Mouse (Mus musculus): ENCODE measurements at regions not wholly inside any gene's neighbourhood (a gene's known extent, or its start where the extent isn't known, plus 50 kb on each side); places are given as distances from the start of the nearest gene placed in this dataset.

DNA sequence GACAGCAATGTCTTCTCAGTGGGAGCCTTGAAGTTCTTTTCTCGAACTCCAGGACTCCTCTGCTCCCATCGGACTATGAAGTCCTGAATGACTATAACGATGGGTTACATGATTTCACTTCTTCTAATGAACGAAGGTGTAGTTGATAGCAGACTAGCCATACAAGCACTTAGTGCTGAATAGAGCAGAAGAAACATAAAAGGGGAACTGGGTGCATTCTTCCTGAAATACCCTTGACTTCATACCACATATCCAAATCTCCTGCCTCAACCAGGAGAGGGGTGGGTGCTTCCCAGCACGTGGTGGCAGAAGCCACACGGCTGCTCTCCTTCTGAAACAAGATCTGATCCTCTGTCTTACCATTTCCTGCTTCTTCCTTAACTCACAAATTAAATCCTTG, 407.4 kb downstream of the Atp23 start:
- Histone ChIP-seq H3K4me1 (ENCODE audit: control insufficient read depth in 1 of 2, insufficient read depth in 2 of 2, low read length in 2 of 2) (no peaks in the 10 kb centered on the region), H3K36me3 (ENCODE audit: control insufficient read depth in 1 of 2, insufficient read depth in 2 of 2, low read length in 2 of 2) (no peaks in the 10 kb centered on the region), H3K27ac (ENCODE audit: control insufficient read depth, low read depth, low read length) (no peak overlapping the region), H3K9me3 (replicated peaks; ENCODE audit: insufficient read depth, low read length) (no peaks in the 10 kb centered on the region), H3K27me3 (ENCODE audit: control insufficient read depth in 1 of 2, insufficient read depth in 2 of 2, low read length in 2 of 2) (no peaks in the 10 kb centered on the region), H3K79me2 (ENCODE audit: control insufficient read depth, insufficient read depth, low read length, poor library complexity) (no peaks in the 10 kb centered on the region), H3K4me3 (ENCODE audit: control insufficient read depth in 1 of 2, insufficient read depth in 1 of 2, low read depth in 2 of 2, low read length in 2 of 2) (no peak overlapping the region), H3K9ac (ENCODE audit: control insufficient read depth, low read depth, low read length, poor library complexity, severe bottlenecking) (no peak overlapping the region)
- DNase-seq (ENCODE audit: low read depth, low spot score) = no peak
- no peak for TF ChIP-seq POLR2AphosphoS5 (IDR thresholded peaks at IDR 0.05; ENCODE audit: borderline replicate concordance, low read depth, low read length)
- TF ChIP-seq BHLHE40 (IDR thresholded peaks at IDR 0.05; ENCODE audit: borderline replicate concordance, low read depth, low read length) = no peak
- TF ChIP-seq POLR2A (IDR thresholded peaks at IDR 0.05; ENCODE audit: control insufficient read depth in 1 of 2, insufficient read depth in 1 of 2, low read depth in 1 of 2, low read length in 2 of 2, poor library complexity in 1 of 2) = no peak
- TF ChIP-seq USF2 (IDR thresholded peaks at IDR 0.05; ENCODE audit: borderline replicate concordance in 1 of 2, insufficient read depth in 1 of 2, low read depth in 1 of 2, low read length in 2 of 2) = no peak
- no peak for TF ChIP-seq GATA1 (IDR thresholded peaks at IDR 0.05; ENCODE audit: low read depth, low read length)
- TF ChIP-seq E2F4 (IDR thresholded peaks at IDR 0.05; ENCODE audit: borderline replicate concordance, low read depth, low read length) = no peak
- no peak for TF ChIP-seq CHD1 (IDR thresholded peaks at IDR 0.05; ENCODE audit: low read depth, low read length)
- no peak for TF ChIP-seq TBP (IDR thresholded peaks at IDR 0.05; ENCODE audit: low read depth, low read length)
- TF ChIP-seq KAT2A (conservative IDR thresholded peaks at IDR 0.05; ENCODE audit: low read depth, low read length) = no peak
- TF ChIP-seq MYC (IDR thresholded peaks at IDR 0.05; ENCODE audit: low read depth, low read length) = no peak
- TF ChIP-seq RCOR1 (IDR thresholded peaks at IDR 0.05; ENCODE audit: low read depth, low read length) = no peak
- TF ChIP-seq NELFE (IDR thresholded peaks at IDR 0.05; ENCODE audit: low read depth, low read length) = no peak
- TF ChIP-seq MAX (IDR thresholded peaks at IDR 0.05; ENCODE audit: low read length) = no peak

DNA sequence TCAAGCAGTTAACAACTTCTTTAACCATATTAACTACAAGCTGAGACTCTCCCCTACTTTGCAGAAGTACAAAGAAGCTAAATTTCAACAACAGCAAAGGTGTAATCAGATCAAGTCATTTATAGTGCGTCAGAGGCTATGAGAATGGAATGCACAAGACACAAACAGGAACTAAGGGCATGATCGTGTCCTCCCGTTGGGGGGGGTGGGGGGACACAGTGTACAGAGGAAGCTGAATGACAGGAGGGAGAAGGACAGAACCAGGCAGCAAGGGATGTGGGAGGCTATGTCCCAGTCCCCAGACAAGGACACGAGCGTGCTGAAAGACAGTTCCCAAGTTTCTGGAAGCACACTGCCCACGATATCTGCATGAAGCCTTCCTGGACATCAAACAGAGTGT, 408.9 kb downstream of the Atp23 start:
- TF ChIP-seq MAZ (IDR thresholded peaks at IDR 0.05; ENCODE audit: low read depth, low read length) = no peak
- TF ChIP-seq RAD21 (IDR thresholded peaks at IDR 0.05; ENCODE audit: low read depth, low read length) = no peak
- TF ChIP-seq GATA1 (IDR thresholded peaks at IDR 0.05; ENCODE audit: low read depth, low read length) = no peak
- no peak for TF ChIP-seq ZKSCAN1 (IDR thresholded peaks at IDR 0.05; ENCODE audit: low read depth, low read length)
- no peak for TF ChIP-seq CHD1 (IDR thresholded peaks at IDR 0.05; ENCODE audit: low read depth, low read length)
- no peak for TF ChIP-seq TCF12 (IDR thresholded peaks at IDR 0.05; ENCODE audit: low read depth, low read length)
- TF ChIP-seq CHD2 (IDR thresholded peaks at IDR 0.05; ENCODE audit: low read length) = no peak
- TF ChIP-seq NELFE (IDR thresholded peaks at IDR 0.05; ENCODE audit: low read depth, low read length) = no peak
- TF ChIP-seq TBP (IDR thresholded peaks at IDR 0.05; ENCODE audit: low read depth, low read length) = no peak
- no peak for TF ChIP-seq ELF1 (IDR thresholded peaks at IDR 0.05; ENCODE audit: low read depth, low read length)
- TF ChIP-seq ZNF384 (IDR thresholded peaks at IDR 0.05; ENCODE audit: low read depth, low read length) = no peak
- no peak for TF ChIP-seq HCFC1 (IDR thresholded peaks at IDR 0.05; ENCODE audit: low read depth, low read length)
- TF ChIP-seq MEF2A (IDR thresholded peaks at IDR 0.05; ENCODE audit: extremely low read depth, insufficient replicate concordance, low read depth, low read length, poor library complexity, severe bottlenecking) = no peak
- no peak for TF ChIP-seq MAFK (IDR thresholded peaks at IDR 0.05; ENCODE audit: borderline replicate concordance, low read depth, low read length)
- no peak for TF ChIP-seq SMC3 (IDR thresholded peaks at IDR 0.05; ENCODE audit: low read depth, low read length)
- no peak for TF ChIP-seq ETS1 (IDR thresholded peaks at IDR 0.05; ENCODE audit: low read depth, low read length)
- TF ChIP-seq USF1 (IDR thresholded peaks at IDR 0.05; ENCODE audit: low read depth, low read length) = no peak
- TF ChIP-seq EP300 (IDR thresholded peaks at IDR 0.05; ENCODE audit: low read depth in 1 of 2, low read length in 2 of 2) = no peak
- H3K9ac ChIP-seq (ENCODE audit: control insufficient read depth, low read depth, low read length, poor library complexity, severe bottlenecking) = no peak overlapping the region
- H3K9me3 ChIP-seq (replicated peaks; ENCODE audit: insufficient read depth, low read length) = no peaks in the 10 kb centered on the region
- DNase-seq (ENCODE audit: low read depth, low spot score) = no peak
- H3K36me3 ChIP-seq (ENCODE audit: control insufficient read depth in 1 of 2, insufficient read depth in 2 of 2, low read length in 2 of 2) = no peaks in the 10 kb centered on the region
- no peak overlapping the region for H3K4me3 ChIP-seq (ENCODE audit: control insufficient read depth in 1 of 2, insufficient read depth in 1 of 2, low read depth in 2 of 2, low read length in 2 of 2)
- H3K27ac ChIP-seq (ENCODE audit: control insufficient read depth, low read depth, low read length) = no peak overlapping the region
- no peaks in the 10 kb centered on the region for H3K27me3 ChIP-seq (ENCODE audit: control insufficient read depth in 1 of 2, insufficient read depth in 2 of 2, low read length in 2 of 2)
- H3K4me1 ChIP-seq (ENCODE audit: control insufficient read depth in 1 of 2, insufficient read depth in 2 of 2, low read length in 2 of 2) = no peaks in the 10 kb centered on the region
- no peaks in the 10 kb centered on the region for H3K79me2 ChIP-seq (ENCODE audit: control insufficient read depth, insufficient read depth, low read length, poor library complexity)

Data from MEL (cell line).